Mouse (Mus musculus): Measurements from ENCODE around the gene Abcg1. TPM values are rescaled to one million over a fixed set of nuclear protein-coding genes. Genes with fewer than 3 reads are reported as not detected.

Gene Abcg1
- total RNA-seq, 2 experiments from 2014 or later: 5.3 to 7.8 TPM

- no peak for DNase-seq
Observed at GRCm38 (mm10) chr17:31042751-31043150, 14.7 kb upstream of the Abcg1 start.

GRCm38 (mm10) chr17:31057891-31058744 lies 643 bp downstream of the Abcg1 start:
- no peak for DNase-seq

- peak; percentile 50 for DNase-seq
Observed at GRCm38 (mm10) chr17:31058745-31059085, 1.2 kb downstream of the Abcg1 start.

GRCm38 (mm10) chr17:31060196-31060587 lies 2.7 kb downstream of the Abcg1 start:
- DNase-seq: no peak

GRCm38 (mm10) chr17:31060588-31061345 lies 3.3 kb downstream of the Abcg1 start:
- peak; percentile 40 for DNase-seq

- no peak for DNase-seq
Observed at GRCm38 (mm10) chr17:31061346-31062095, 4.0 kb downstream of the Abcg1 start.

GRCm38 (mm10) chr17:31066058-31066457 lies 8.6 kb downstream of the Abcg1 start:
- DNase-seq: no peak

- DNase-seq: peak; percentile 40
Observed at GRCm38 (mm10) chr17:31067051-31067450, 9.6 kb downstream of the Abcg1 start.

GRCm38 (mm10) chr17:31069121-31069520 lies 11.6 kb downstream of the Abcg1 start:
- DNase-seq: no peak

GRCm38 (mm10) chr17:31069845-31070244 lies 12.4 kb downstream of the Abcg1 start:
- no peak for DNase-seq

GRCm38 (mm10) chr17:31070403-31071185 lies 13.1 kb downstream of the Abcg1 start:
- no peak for DNase-seq

- DNase-seq: peak; percentile 28
Observed at GRCm38 (mm10) chr17:31071421-31072301, 14.2 kb downstream of the Abcg1 start.

GRCm38 (mm10) chr17:31072872-31073271 lies 15.4 kb downstream of the Abcg1 start:
- DNase-seq: no peak

GRCm38 (mm10) chr17:31073273-31074052 lies 16.0 kb downstream of the Abcg1 start:
- DNase-seq: peak; percentile 72

GRCm38 (mm10) chr17:31074053-31074590 lies 16.6 kb downstream of the Abcg1 start:
- DNase-seq: no peak

GRCm38 (mm10) chr17:31074666-31075065 lies 17.2 kb downstream of the Abcg1 start:
- DNase-seq: no peak

- DNase-seq: no peak
Observed at GRCm38 (mm10) chr17:31075471-31075870, 18.0 kb downstream of the Abcg1 start.

- DNase-seq: no peak
Observed at GRCm38 (mm10) chr17:31077561-31077960, 20.1 kb downstream of the Abcg1 start.

GRCm38 (mm10) chr17:31078581-31078980 lies 21.1 kb downstream of the Abcg1 start:
- no peak for DNase-seq
